Mouse (Mus musculus): ENCODE measurements at regions not wholly inside any gene's neighbourhood (a gene's known extent, or its start where the extent isn't known, plus 50 kb on each side); places are given as distances from the start of the nearest gene placed in this dataset.

DNA sequence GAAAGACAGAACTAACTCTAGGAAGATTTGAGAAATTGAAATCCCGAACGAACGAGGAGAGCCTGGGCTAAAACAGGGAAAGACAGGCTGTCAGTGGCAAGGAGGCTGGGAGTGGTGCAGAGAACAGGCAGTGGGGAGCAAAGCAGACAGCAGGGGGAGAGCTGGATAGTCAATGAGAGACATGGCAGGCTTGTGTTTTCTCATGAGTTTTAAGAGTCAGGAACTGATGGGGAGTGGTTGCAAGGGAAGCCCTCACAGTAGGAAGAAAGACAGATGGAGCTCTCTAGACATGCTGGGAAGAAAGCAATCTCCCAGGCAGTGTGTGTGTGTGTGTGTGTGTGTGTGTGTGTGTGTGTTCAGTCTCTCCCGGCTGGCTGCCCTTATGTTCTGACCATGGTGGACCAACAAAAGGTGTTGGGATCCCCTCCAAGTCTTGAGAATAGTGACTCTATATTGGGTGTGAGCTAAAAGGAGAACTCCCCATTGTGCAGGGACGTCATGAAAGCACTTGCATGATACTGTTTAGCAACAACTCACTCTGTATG, 577.9 kb downstream of the Plcl1 start:
- DNase-seq (ENCODE audit: low spot score) = no peak

DNA sequence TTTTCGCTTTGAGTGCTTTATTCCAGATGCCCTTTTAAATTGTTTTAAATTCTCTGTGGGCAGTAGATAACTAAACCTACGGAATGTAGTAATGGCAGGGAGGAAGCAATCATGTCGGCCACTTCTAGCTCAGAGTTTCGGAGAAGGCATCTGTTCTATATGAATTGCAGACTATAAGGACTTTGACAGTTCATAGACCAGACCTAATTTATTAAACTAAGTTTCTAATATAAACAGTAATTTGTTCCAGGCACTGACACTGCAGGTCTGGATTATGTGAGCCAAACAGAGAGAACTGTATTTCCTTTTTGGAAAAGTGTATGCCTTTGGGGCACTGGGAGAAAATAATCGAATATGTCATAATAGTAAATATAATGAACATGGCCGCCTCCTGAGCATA, 591.4 kb downstream of the Plcl1 start:
- DNase-seq (ENCODE audit: low spot score) = no peak

All from ovary, postnatal 36 days (tissue).